Mouse (Mus musculus) ES-Bruce4 (cell line): ENCODE data around the gene Nol10. TPM values are rescaled to one million over a fixed set of nuclear protein-coding genes. Genes with fewer than 3 reads are reported as not detected.
"Not testable (repeated sequence)": the region's sequence is repeated elsewhere in the genome, so short reads cannot be mapped to it uniquely, and the experiment has no call there.

Experiments used
- H3K27ac ChIP-seq: 2 replicates; pipeline ENCODE4 v1.5.1; 2012; ENCODE audit warnings: low read length, inconsistent platforms; ENCODE audit not compliant: insufficient read depth
- H3K27me3 ChIP-seq: 2 replicates; pipeline ENCODE4 v1.6.1; 2012; ENCODE audit warnings: mild to moderate bottlenecking, low read length, inconsistent platforms; ENCODE audit not compliant: control insufficient read depth, poor library complexity, insufficient read depth, severe bottlenecking
- H3K36me3 ChIP-seq: 2 replicates; pipeline ENCODE4 v1.6.1; 2012; ENCODE audit warnings: inconsistent platforms, mild to moderate bottlenecking, low read length, moderate library complexity; ENCODE audit not compliant: control insufficient read depth, poor library complexity, insufficient read depth, severe bottlenecking
- H3K4me1 ChIP-seq: one replicate; pipeline ENCODE4 v1.8.1; 2011; ENCODE audit warnings: low read length; ENCODE audit not compliant: control insufficient read depth, insufficient read depth
- H3K4me3 ChIP-seq: 2 replicates; pipeline ENCODE4 v1.5.1; 2011; ENCODE audit warnings: low read depth, mild to moderate bottlenecking, low read length
- H3K9ac ChIP-seq: 2 replicates; pipeline ENCODE4 v1.6.1; 2012; ENCODE audit warnings: low read depth, mild to moderate bottlenecking, inconsistent platforms; ENCODE audit not compliant: poor library complexity, severe bottlenecking
- H3K9me3 ChIP-seq: replicated peaks from 2 replicates; pipeline ENCODE4 v1.6.1; 2012; ENCODE audit warnings: mild to moderate bottlenecking, low read length, inconsistent platforms; ENCODE audit not compliant: control insufficient read depth, poor library complexity, insufficient read depth, severe bottlenecking
- CTCF ChIP-seq: IDR thresholded peaks from one replicate; pipeline ENCODE4 v1.8.1; 2011; ENCODE audit warnings: low read depth, low read length
- EP300 ChIP-seq: IDR thresholded peaks from 2 replicates; pipeline ENCODE4 v1.6.1; 2011; ENCODE audit warnings: low read depth, low read length; ENCODE audit not compliant: insufficient read depth
- POLR2A ChIP-seq: IDR thresholded peaks from one replicate; pipeline ENCODE4 v1.8.1; 2011; ENCODE audit warnings: low read length; ENCODE audit not compliant: insufficient read depth
- polyA plus RNA-seq: library from polyadenylated mRNA; stranded (reverse); fragments of >200 nt; gene quantifications from 2 replicates; pipeline ENCODE4 v1.2.4, GENCODE M21; 2011; ENCODE audit warnings: low read depth; ENCODE audit not compliant: missing spikeins, insufficient read depth, insufficient read length

Gene Nol10
- polyA plus RNA-seq, 1 experiment = 61.6 TPM

GRCm38 (mm10) chr12:17449661-17450091, 101.4 kb downstream of the Nol10 start:
- H3K4me1 ChIP-seq = no peaks in the 10 kb centered on the region
- no peak overlapping the region for H3K9ac ChIP-seq

GRCm38 (mm10) chr12:17450503-17450902, 102.2 kb downstream of the Nol10 start:
- Histone ChIP-seq H3K4me3 (no peak overlapping the region), H3K27ac (no peak overlapping the region), H3K9ac (no peak overlapping the region), H3K4me1 (no peaks in the 10 kb centered on the region), H3K36me3 (no peaks in the 10 kb centered on the region), H3K9me3 (no peaks in the 10 kb centered on the region), H3K27me3 (no peaks in the 10 kb centered on the region)
- TF ChIP-seq CTCF (no peak), EP300 (no peak), POLR2A (no peak)

More at GRCm38 (mm10) chr12:17449661-17450091, 101.4 kb downstream of the Nol10 start:
- Histone ChIP-seq H3K4me3 (no peak overlapping the region), H3K27ac (no peak overlapping the region), H3K27me3 (no peaks in the 10 kb centered on the region), H3K36me3 (no peaks in the 10 kb centered on the region), H3K9me3 (no peaks in the 10 kb centered on the region)
- TF ChIP-seq EP300 (no peak), POLR2A (no peak), CTCF (no peak)

GRCm38 (mm10) chr12:17450908-17451307, 102.7 kb downstream of the Nol10 start:
- H3K4me1 ChIP-seq = no peaks in the 10 kb centered on the region
- H3K9ac ChIP-seq = no peak overlapping the region
- no peaks in the 10 kb centered on the region for H3K36me3 ChIP-seq
- no peak overlapping the region for H3K4me3 ChIP-seq
- H3K27me3 ChIP-seq = no peaks in the 10 kb centered on the region
- no peak overlapping the region for H3K27ac ChIP-seq
- TF ChIP-seq EP300 (no peak), POLR2A (no peak), CTCF (no peak)
- no peaks in the 10 kb centered on the region for H3K9me3 ChIP-seq

- H3K27me3 ChIP-seq = no peaks in the 10 kb centered on the region
- no peaks in the 10 kb centered on the region for H3K36me3 ChIP-seq
- H3K9me3 ChIP-seq = 0 out of 2 replicates have a peak, but pooled peaks cover 3% of the 10 kb centered on the region
- H3K27ac ChIP-seq = no peak overlapping the region
- no peaks in the 10 kb centered on the region for H3K4me1 ChIP-seq
- H3K4me3 ChIP-seq = no peak overlapping the region
- TF ChIP-seq CTCF = no peak
- no peak for TF ChIP-seq EP300
- no peak for TF ChIP-seq POLR2A
- H3K9ac ChIP-seq = no peak overlapping the region
Measured at GRCm38 (mm10) chr12:17452273-17452672, 104.0 kb downstream of the Nol10 start.

GRCm38 (mm10) chr12:17453918-17454317, 105.7 kb downstream of the Nol10 start:
- H3K9ac ChIP-seq = no peak overlapping the region
- no peak overlapping the region for H3K4me3 ChIP-seq
- peaks cover 16% of the 10 kb centered on the region for H3K9me3 ChIP-seq
- H3K27ac ChIP-seq = no peak overlapping the region
- TF ChIP-seq POLR2A = no peak
- TF ChIP-seq EP300 = no peak
- no peak for TF ChIP-seq CTCF
- H3K27me3 ChIP-seq = no peaks in the 10 kb centered on the region
- H3K4me1 ChIP-seq = no peaks in the 10 kb centered on the region
- H3K36me3 ChIP-seq = no peaks in the 10 kb centered on the region

- TF ChIP-seq EP300 (no peak), CTCF (no peak), POLR2A (no peak)
- Histone ChIP-seq H3K4me1 (no peaks in the 10 kb centered on the region), H3K36me3 (no peaks in the 10 kb centered on the region), H3K9ac (no peak overlapping the region), H3K27ac (no peak overlapping the region), H3K4me3 (no peak overlapping the region), H3K27me3 (no peaks in the 10 kb centered on the region), H3K9me3 (peaks cover 22% of the 10 kb centered on the region)
Measured at GRCm38 (mm10) chr12:17455096-17455495, 106.8 kb downstream of the Nol10 start.

- H3K9me3 ChIP-seq = peaks cover 40% of the 10 kb centered on the region
- peak overlapping the region; percentile 35 for H3K27ac ChIP-seq
- not testable (repeated sequence) for H3K27me3 ChIP-seq, H3K4me3 ChIP-seq, H3K4me1 ChIP-seq, H3K36me3 ChIP-seq, H3K9ac ChIP-seq
Measured at GRCm38 (mm10) chr12:17459223-17459622, 111.0 kb downstream of the Nol10 start.
